Mouse (Mus musculus) cortical plate, adult 2 months (tissue): ENCODE data around the gene Pld1. TPM values are rescaled to one million over a fixed set of nuclear protein-coding genes. Genes with fewer than 3 reads are reported as not detected.
"Not testable (repeated sequence)": the region's sequence is repeated elsewhere in the genome, so short reads cannot be mapped to it uniquely, and the experiment has no call there.

Source experiments
- H3K27ac ChIP-seq: fragments of 200-500 bp; 2 replicates; pipeline ENCODE4 v1.5.1; 2012; ENCODE audit warnings: low read length, control low read depth, inconsistent platforms; ENCODE audit not compliant: insufficient read depth
- H3K4me1 ChIP-seq: fragments of 200-500 bp; 2 replicates; pipeline ENCODE4 v1.6.1; 2011; ENCODE audit warnings: low read length; ENCODE audit not compliant: control insufficient read depth, insufficient read depth
- H3K4me3 ChIP-seq: fragments of 200-500 bp; 2 replicates; pipeline ENCODE4 v1.5.1; 2011; ENCODE audit warnings: mild to moderate bottlenecking, low read length, control low read depth; ENCODE audit not compliant: insufficient read depth
- CTCF ChIP-seq: fragments of 200-500 bp; IDR thresholded peaks from 2 replicates; pipeline ENCODE4 v1.5.1; 2011; ENCODE audit warnings: mild to moderate bottlenecking, control low read depth, low read length; ENCODE audit not compliant: insufficient read depth; ENCODE audit errors: extremely low read depth
- POLR2A ChIP-seq: fragments of 200-500 bp; IDR thresholded peaks from 2 replicates; pipeline ENCODE4 v1.6.1; 2011; ENCODE audit warnings: mild to moderate bottlenecking, low read length, control low read depth; ENCODE audit not compliant: insufficient read depth; ENCODE audit errors: extremely low read depth
- polyA plus RNA-seq: library from polyadenylated mRNA; depleted of rRNA; stranded (reverse); fragments of >200 nt; gene quantifications from 2 replicates; pipeline ENCODE4 v1.2.3, GENCODE M21; 2012

The Pld1 gene
- polyA plus RNA-seq, 1 experiment, result 6.0 TPM

DNA sequence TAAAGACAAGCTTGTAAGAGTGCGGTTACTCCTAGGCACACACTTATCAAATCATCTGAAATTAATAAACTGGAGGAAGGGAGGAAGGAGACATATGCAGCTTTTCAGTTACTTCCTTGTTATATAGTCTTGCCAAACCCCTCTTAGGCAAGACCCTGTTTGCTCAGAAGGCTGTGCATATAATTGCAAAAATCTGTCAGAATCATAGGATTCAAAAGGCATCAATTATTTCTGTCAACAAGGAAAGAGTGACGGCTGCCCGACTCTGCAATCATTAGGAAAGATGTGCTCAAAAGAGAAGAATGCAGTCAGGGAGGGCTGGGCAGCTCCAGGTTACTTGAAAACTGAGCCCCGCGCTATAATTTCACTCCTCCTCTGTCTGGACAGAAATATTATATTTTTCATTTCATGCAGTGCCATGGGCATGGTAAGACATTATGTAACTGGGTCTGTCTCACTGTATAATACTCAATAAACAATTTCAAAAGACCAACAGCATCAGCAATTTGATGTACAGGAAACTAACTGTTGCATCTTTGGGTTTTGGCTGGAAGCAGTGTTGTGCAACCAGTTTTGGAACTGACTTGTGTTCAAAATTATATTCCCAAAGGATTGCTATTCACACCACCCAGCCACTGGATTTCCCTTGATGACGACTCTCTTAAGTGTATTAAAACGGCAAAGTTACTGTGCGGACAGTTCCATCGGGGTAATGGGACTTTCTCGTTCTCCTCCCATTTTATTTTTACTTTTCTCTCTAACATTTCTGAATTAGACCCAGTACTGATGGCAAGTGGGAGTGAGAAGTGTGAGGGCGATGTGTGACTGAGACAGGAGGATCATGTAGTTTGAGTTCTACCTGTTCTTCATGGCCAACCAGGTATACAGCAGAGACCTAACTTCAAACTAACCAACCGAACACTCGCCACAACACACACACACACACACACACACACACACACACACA lies 1.1 kb upstream of the Pld1 start:
- H3K4me3 ChIP-seq, result no peak overlapping the region; the same call in 1 of the 2 replicates
- 0 out of 2 replicates have a peak overlapping the region, but pooled peaks have one; percentile 90 for H3K27ac ChIP-seq
- no peaks in the 10 kb centered on the region for H3K4me1 ChIP-seq
- TF ChIP-seq POLR2A (no peak), CTCF (no peak)

DNA sequence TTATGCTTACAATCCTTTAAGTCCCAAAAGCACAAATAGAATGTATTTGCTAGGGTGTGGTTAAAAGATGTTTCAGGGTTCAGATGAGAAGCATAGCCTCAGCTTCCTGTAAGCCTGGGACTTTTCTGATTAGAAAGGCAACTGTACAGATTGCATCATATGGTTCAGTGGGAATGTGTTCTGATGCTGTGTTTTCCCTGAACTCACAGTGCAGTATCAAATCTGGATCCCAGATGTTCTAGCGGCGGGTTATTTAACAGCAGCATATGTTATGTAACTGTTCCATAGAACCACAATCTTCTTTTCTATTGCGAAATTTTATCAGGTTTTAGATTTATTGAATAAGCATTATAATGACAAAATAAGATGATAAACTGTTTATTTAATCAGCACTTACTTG lies 3.1 kb downstream of the Pld1 start:
- no peaks in the 10 kb centered on the region for H3K4me1 ChIP-seq
- H3K27ac ChIP-seq, result no peak overlapping the region
- H3K4me3 ChIP-seq, result no peak overlapping the region
- TF ChIP-seq CTCF (no peak), POLR2A (no peak)

DNA sequence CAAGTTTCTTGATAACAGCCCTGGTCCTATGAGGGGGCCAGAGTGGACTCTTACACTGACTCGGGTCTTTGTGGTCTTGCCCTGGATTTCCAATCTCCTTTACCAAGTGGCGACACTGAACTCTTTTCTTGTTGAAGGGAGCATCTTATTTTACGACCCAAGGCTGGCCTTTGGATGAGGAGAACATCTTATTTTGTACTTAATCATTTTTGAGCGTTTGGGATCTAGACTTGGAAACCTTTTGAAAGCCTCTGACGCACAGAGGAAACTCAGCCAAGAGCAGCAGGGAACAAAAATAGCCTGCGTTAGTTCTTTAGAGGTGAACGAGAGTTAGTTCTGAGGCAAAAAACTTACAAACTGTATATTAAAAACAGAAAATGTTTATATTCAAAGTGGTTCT lies 4.5 kb downstream of the Pld1 start:
- Histone ChIP-seq H3K4me1 (no peaks in the 10 kb centered on the region), H3K4me3 (no peak overlapping the region), H3K27ac (no peak overlapping the region)
- TF ChIP-seq POLR2A, result no peak
- no peak for TF ChIP-seq CTCF

DNA sequence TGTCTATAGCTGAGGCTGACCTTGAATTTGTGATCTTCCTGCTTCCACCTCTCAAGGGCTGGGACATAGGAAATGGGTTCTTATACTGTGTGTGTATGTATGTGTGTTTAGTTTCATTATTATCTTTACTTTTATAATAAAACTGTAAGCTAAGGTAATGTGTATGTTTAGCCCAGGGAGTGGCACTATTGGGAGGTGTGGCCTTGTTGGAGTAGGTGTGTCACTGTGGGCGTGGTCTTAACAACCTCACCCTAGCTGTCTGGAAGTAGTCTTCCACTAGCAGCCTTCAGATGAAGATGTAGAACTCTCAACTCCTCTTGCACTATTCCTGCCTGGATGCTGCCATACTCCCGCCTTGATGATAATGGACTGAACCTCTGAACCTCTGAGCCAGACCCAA lies 6.9 kb downstream of the Pld1 start:
- H3K4me1 ChIP-seq, H3K4me3 ChIP-seq, H3K27ac ChIP-seq: not testable (repeated sequence)

DNA sequence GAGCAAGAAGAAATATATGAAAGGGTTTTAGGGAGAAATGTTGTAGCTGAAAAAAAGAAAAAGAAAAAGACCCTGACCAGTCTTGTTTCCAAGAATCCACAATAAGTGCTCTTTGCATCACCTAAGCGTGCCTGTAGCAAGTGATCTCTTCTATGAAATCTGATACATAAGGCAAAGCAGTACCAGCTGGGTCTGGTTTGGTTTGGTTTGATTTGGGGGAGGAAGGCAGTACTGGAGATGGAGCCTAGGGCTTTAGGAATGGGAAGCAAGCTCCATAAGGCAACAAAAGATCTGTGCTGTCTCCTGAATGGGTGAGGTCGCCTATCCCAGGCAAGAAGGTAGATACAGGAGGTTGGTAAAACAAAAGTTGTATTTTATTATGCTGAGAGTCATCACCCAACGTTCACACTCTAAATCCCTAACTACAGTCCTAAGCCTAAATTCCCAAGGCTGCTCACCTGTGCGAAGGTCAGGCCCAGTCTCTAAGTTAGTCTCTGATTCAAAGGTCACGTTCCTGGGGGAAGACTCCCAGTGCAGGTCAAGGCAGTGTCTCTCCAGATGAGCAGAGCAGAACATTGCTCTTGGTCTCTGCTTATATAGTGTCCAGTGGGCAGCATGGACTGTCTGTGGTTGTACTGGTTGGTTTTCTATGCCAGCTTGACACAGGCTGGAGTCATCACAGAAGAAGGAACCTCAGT lies 10.8 kb downstream of the Pld1 start:
- no peak for TF ChIP-seq CTCF
- H3K27ac ChIP-seq, result no peak overlapping the region
- H3K4me1 ChIP-seq, result no peaks in the 10 kb centered on the region
- no peak overlapping the region for H3K4me3 ChIP-seq

DNA sequence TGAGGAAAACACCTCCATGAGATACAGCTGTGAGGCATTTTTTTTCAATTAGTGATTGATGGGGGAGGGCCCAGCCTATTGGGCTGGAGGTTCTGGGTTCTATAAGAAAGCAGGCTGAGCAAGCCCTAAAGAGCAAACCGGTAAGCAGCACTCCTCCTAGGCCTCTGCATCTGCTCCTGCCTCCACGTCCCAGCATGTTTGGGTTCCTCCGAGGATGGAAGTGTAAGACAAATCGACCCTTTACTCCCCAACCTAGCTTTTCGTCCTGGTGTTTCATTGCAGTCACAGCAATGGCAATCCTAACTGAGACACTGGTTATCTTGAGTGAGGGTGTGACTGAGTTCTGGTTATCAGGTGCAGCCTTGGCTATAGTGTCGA lies 11.4 kb downstream of the Pld1 start:
- no peak overlapping the region for H3K4me3 ChIP-seq
- TF ChIP-seq CTCF (no peak), POLR2A (no peak)

DNA sequence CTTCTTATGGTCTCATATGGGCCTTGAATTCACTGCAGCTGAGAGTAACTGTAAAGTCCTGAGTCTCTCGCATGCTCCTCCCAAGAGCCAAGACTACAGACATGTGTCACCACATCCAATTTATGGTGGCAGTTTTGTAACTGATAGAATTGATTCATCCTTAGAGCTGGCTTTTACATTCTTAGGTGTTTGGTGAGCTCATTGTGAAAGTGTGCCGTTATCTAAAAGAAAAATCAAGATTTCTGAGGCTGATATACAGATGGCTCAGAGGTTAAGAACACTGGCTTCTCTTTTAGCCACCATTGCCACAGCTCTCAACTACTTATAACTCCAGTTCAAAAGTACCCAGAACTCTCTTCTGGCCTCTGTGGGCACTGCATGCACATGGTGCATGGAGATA lies 12.2 kb downstream of the Pld1 start:
- Histone ChIP-seq H3K27ac (no peak overlapping the region), H3K4me3 (no peak overlapping the region), H3K4me1 (no peaks in the 10 kb centered on the region)
- TF ChIP-seq POLR2A (no peak), CTCF (no peak)

More for the DNA sequence above, 11.4 kb downstream of the Pld1 start:
- Histone ChIP-seq H3K27ac (no peak overlapping the region), H3K4me1 (no peaks in the 10 kb centered on the region)

DNA sequence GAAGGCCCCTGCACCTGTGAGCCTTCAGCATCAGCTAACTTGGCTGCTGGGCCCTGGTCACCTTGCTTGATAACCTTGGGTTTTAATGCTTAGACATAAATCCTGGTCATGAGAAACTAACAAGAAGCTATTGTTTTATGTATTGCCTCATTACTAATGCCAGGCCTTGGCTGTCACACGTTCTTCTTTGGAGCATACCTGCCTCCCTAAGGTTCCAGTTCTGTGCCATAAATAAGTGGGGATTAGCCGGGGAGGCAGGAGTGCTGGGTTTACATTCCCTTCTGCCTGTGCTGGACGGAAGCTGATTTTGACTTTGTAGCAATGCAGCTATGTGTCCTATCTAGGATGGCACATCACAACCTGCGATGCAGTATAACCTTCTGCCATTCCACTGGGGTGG lies 13.2 kb downstream of the Pld1 start:
- no peak for TF ChIP-seq CTCF
- no peak for TF ChIP-seq POLR2A
- no peak overlapping the region for H3K27ac ChIP-seq
- H3K4me1 ChIP-seq, result no peaks in the 10 kb centered on the region
- no peak overlapping the region for H3K4me3 ChIP-seq

DNA sequence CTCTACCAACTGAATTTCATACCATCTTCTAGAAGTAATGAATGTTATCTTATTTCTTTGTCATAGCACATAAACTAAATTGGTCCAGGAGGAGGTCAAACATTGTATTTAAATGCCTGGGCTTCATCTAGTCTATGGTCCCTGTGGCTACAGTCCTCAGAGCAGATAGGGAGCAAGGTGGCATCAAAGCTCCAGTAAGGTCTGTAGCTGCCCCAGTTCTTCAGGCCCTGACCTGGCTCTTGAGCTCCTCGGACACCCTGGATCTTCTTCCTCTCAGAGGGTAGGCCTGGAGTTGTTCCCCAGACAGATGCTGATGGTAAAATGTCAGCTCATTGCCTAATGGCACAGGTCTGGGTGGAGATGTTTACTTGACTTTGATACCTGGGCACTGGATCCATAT lies 17.5 kb downstream of the Pld1 start:
- Histone ChIP-seq H3K27ac (no peak overlapping the region), H3K4me1 (no peaks in the 10 kb centered on the region), H3K4me3 (no peak overlapping the region)
- TF ChIP-seq POLR2A (no peak), CTCF (no peak)

DNA sequence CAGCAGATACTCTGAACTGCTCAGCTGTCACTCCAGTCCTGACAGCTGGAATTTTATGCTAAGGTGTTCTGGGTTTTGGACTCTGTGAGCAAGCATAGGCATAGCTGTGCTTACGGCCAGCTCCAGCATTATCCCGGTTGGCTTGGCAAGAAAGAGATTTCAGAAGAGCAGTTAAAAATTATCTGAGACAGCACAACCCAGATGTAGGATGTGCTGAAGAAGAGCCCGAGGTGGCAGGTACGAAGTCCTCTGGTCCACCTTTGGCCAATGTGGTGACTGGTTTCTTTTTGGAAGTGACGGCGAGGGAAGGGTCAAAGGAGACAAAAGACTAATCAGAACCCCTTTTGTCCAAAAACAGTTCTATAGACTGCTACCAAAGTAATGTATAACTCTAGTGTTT lies 20.7 kb downstream of the Pld1 start:
- Histone ChIP-seq H3K4me1 (no peaks in the 10 kb centered on the region), H3K27ac (no peak overlapping the region), H3K4me3 (no peak overlapping the region)
- no peak for TF ChIP-seq POLR2A
- no peak for TF ChIP-seq CTCF
